Mouse (Mus musculus) kidney, adult 9 months (tissue): ENCODE measurements at regions not wholly inside any gene's neighbourhood (a gene's known extent, or its start where the extent isn't known, plus 50 kb on each side); places are given as distances from the start of the nearest gene placed in this dataset.
A peak's percentile ranks its signal among the peaks of the same experiment; 100 is the strongest.

Experiments
- DNase-seq: peaks from one replicate; pipeline ENCODE4 v3.0.0; 2022

DNA sequence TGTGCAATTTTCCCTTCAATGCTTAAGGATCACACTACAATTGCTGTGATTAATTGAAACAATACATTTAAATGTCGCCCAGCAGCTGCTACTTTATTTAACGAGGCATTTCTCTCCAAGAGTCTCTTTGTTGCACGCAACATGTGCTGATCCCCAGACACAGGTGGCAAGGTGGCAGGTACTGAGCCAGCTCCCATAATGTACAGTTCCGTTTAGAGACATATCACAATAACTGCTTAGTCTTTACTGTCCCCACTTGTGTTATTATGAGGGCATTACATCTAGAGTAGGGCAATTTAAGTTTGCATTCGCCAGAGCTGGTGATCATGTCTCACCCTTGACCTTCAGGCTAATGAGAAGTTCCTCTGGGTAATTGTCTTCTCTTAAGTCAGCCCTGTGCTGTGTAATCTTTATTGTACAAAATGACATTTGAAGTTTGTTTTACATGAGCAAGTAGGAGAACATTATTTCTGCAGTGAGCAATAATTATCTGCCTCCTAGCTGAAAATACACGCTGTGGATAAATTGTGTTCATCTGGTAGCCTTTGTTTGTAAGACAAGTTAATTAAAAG lies 1005.7 kb upstream of the Nudt12 start:
- no peak for DNase-seq

DNA sequence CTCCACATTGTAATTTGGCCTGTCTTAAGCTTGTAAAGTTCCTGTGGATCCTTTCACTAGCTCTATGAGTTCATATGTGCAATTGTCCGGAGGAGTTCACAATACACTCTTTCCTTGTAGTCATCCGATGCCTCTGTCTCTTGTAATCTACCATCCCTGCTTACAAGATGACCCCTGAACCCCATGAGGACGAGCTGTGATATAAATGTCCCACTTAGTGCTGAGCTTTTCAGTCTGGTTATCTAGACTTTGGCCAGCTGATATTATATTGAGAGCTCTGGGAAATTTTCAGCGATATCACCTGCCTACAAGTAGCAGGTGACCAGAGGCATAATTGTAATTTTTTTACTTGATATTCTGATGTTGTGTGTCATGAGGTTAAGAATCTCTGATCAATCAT lies 984.8 kb upstream of the Nudt12 start:
- no peak for DNase-seq

DNA sequence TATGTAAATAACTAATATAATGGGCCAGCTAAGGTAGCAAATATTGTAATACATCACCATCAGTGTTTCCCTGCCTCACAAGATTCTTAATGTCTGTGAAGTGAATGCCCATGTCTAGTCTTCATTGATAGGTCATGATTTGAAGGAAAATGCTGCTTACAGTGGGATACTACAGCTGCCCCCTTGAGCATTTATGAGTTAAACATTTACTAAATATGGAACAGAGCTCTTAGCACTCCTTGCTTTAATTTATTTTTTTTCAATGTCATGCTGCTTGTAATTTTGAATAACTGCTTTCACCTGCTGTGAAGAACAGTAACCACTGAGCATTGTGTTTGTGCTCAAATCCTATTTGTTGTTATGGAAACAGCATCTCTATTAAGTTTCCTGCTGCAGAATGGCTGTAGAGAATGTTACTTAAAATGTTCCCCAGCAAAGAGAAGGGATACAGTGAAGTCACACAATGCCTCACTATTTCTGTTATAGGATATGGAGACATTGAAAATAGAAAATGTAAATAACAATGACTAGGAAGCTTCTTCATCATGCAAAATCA lies 966.2 kb upstream of the Nudt12 start:
- DNase-seq, result no peak

DNA sequence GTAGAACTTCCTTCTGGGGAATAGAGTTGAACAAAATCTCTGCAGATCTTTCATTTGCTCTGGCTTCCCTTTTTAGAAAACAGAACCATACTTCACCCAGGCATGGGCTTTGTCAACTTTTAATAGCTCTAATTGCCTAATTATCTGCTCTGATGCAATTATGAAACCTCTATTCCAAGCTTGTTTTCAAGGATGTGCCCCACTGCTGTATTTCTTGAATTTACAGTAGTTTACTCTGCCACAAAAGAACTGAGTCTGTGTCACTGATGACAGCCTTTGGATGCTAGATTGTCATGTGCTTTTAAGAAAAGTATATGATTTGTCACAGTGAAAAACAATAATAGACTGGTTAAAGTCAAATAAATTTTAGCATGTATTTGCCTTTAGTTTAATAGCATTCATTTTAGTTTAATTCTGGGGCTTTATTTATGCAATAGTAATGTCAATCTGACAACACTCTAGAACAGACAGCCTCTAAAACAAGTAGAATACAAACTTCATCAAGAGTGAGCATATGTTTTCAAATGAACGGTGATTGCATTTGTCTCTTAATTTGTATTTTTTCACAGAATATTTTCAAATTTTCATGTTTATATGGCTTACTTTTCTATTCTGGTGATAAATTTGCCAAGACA lies 964.1 kb upstream of the Nudt12 start:
- DNase-seq, result no peak

DNA sequence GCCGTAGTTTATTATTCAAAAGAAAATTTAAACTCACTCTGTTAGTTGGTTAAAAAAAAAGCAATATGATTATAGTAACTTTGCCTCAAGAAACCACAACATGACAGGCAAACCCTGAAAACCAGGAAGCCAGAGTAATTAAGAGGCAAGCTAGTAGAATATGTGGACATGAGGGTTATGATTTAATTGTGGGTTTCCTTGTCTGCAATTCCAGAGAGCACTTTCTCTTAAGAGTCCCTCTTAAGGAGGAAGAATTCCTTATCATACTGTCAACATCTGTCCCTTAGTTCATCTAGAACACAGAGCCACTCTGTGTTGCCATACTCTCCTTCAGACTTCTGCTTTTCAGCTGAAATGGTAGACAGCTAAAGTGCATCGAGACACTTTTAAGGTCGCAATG lies 954.2 kb upstream of the Nudt12 start:
- no peak for DNase-seq

DNA sequence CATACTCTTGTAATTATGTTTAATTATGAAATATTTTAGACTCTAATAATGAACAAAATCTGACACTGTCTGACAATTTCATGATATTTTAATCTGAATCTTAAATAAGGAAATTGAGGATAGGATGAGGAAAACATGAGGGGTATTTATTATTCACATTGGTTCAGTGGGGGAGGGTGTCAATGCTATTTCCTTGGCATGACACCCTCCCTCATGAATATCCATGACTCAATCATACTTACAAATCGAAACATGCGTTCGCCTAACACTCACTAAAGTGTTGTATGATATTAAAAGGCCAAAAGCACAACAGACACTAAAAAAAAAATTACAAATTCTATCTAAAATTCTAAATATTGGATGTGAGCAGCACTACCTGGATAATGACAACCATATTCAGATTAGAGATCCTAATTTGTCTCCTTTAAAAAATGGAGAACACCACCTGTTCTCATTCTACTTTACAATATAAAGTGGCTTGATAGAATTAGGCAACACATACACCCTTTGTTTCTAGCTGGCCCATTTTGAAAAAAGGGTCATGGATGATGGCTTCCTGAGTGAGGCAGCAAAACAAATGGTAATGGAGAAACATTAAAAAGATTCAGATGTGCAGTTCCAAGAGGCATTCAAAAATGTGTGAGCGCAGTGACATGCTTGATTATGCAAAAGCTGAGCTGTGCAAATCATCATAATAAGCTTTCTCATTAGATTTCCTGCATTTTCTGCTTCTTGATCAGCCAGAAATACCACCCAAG lies 942.3 kb upstream of the Nudt12 start:
- no peak for DNase-seq

DNA sequence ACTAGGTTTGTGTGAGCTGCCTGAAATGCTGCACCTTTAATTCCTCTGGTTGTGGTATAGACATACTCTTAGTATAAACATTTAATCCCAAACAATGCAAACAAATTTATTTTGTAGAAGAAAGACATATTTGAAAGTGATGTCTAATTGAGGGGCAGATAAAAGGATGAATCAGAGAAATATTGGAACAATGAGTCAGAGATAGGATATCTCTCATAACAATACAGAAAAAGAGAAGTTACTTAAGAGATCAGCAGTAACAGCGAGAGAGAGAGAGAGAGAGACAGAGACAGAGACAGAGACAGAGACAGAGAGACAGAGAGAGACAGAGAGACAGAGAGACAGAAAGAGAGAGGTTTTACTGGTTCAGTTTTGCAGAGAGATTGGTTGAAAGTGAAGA lies 933.3 kb upstream of the Nudt12 start:
- DNase-seq, result no peak

DNA sequence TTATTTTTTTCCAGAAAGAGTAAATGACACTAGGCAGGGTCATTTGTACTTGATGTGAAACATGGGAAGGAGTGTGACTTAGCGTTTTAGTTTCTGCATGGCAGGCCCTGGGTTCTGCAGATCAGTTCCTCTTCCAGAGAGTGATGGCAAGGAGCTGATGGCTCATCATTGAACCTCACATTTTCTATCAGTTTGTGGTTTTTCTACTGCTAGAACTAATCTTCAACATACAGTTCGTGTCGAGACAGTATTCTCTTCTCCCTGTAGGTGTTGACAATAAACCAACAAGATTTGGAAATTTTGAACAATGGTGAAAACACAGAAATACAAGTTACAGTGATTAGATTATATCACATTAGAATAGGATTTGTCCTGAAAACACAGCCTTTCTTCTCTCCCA lies 891.2 kb upstream of the Nudt12 start:
- no peak for DNase-seq

DNA sequence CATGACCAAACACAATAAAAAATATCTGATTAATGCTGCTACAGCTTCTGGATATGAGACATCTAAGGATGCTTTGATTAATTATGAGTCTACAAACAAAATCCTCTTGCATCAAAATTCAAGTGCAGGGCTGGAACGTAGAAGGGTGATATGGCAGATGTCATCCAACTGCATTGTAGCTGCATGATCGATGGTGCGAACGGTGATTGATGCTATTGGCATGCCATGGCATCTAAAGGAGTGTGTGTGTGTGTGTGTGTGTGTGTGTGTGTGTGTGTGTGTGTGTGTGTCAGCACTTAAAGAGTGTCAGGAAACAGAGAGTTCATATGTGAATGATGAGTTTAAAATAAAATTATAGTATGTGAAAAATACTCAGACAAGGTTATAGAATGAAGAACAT lies 864.6 kb upstream of the Nudt12 start:
- no peak for DNase-seq

DNA sequence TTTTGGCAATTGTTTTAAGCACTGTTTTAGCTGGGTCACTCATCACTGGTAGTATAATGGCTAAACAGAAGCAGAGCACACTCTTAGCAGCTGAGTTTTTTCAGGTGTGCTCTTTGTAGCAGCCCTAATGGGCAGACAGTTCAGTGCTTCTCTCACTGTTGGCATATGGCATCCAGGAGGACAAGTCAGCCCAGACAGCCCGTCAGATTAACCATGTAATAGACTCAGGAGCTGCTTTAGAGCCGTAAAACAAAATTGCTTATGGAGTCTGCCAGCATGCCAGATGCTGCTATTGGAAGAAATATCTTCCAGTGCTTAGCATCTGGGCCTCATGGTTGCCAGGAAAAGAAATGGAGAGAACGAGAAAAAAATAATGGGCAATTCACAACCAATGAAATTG lies 835.7 kb upstream of the Nudt12 start:
- no peak for DNase-seq

DNA sequence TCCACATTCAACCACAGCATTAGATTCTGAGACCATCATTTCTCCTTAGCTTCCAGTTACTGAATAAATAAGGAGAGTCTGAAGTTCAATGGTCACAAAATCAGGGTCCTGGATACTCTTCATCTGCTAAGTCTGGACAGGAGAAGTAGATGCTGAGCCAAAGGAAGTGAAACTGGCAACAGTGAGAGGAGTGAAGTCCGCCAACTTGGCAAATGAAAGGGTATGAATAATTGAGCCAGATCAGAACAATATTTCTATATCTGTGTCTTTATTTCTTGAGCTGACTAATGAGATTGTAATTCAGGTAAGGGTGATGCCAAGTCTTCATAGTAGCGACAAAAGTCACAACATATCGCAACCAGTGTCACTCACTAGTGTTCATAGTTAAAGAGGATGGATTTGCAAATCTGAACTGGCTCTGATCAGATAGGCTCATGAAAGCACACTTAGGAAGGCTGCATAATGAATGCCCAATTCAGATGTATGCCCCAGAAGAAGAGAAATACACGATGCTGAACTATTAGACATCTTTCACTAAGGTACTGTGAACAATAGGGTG lies 832.2 kb upstream of the Nudt12 start:
- peak; percentile 48 for DNase-seq

DNA sequence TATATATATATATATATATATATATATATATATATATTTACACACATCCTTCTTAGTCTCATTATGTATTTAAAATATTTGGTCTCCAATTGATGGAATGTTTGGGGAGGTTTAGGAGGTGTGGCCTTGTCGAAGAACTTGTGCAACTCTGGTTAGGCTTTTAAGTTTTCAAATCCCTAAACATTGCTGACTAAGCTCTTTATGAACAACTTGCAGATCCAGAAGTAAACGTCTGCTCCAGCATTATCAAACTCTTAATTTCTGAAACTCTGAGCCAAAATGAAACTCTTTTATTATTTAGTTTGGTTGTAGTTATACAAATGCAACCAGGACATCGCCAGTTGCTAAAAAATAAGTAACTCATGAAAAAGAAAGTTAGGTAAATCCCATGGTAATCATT lies 792.7 kb upstream of the Nudt12 start:
- DNase-seq, result no peak

DNA sequence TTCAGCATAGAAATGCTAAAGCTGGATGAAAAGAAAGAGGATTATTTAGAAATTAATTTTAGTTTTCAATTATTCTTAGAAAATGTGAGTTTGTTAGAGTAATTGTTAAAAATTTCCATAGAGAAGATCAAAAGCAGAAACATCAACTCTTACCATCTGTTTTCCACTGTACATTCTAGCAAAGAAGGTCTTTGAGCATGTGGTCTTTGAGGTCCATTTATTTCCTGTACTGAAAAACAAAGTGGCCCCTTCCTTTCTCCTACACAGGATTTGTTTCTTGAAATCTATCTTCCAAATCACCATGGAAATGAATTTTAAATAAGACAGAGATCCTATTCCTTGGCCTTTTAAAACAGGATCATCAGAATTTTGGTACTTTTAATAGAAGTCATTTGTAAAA lies 780.3 kb upstream of the Nudt12 start:
- no peak for DNase-seq

DNA sequence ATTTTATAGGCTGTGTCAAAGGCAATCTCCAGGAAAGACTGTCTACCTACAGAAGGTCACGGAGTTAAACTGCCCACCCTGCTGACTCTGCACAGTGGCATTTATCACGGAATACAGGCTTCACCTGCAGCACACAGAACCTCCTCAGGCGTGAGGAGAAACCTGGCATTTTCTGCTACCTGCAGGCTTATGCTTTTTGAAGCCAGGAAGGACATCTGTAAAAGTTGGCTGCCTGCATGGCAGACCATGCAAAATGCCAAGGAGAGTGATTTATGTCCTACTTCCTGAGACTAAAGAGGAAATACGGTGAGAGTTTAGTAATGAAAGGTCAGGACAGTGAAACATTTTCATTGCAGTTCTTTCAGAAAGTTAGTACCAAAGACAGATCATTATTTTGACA lies 779.6 kb upstream of the Nudt12 start:
- no peak for DNase-seq

DNA sequence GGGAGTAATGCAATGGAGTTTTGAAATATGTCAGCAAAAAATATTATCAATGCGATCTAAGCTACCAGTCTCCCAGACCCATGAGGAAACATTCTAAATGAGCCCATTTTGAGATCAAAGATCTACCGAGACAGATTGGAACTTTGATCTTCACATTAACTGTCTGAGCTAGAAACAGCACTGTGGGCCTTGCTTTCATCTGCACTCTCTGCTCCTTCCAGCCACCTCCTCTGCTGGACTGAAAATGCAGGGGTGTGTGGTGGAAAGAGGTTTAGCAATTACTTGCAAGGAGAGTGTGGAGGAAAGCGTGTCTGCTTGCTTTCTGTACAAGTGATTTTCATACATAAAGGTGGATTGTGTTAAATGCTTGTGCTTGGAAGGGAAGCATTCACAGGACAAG lies 760.9 kb upstream of the Nudt12 start:
- DNase-seq, result no peak

DNA sequence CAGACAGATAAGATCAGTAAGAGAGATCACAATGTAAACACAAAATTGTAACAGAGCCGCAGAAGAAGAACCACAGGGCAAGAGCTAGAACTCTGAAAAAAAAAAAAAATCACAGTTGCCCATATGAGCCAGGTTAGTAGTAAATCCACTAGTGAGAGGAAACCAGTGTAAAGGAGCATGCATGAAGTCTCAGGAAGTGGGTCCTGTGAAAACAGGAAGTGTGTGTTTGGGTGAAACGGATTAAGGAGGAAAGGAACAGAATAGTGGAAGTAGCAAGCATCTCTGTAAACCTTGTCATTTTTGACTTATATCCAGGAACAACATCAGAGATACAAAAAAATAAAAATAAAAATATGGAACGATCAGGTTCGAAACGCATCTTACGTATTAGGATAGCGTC lies 753.4 kb upstream of the Nudt12 start:
- no peak for DNase-seq

DNA sequence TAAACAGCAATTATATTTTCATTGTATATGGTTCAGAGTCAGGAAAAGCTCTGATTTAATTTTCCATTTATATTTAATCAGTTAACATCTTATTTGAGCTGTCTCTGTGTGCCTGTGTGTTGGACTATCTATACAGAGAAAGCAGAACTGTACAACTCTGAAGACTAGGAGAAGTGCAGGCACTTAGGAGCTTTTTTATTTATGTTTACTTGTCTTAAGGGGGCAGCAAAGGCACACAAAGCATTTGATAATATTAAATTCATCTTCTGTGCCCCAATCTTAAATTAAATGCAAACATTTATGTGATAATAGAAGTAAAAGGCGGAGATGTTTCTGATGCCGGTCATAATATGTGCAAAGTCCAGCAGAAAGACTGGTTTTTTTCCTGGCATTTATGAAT lies 751.3 kb upstream of the Nudt12 start:
- DNase-seq, result no peak

DNA sequence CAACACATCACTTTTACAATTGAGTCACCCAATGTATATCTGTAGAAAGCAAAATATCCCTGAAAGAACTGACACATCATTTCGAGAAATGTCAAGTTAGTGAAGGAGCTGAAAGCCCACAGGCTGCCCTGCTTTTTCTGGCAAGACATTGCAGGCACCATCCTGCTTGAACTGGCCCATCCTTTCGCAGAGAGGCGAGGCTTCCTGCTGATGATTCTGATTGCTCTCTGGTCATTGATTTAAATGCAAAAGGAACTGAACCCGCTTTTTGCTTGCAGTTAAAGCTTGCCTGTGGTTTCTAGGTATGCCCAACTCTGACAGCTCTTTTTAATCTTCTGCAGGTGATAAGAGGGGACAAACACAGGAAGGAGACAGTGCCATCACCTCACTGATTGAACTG lies 748.9 kb upstream of the Nudt12 start:
- DNase-seq, result no peak

DNA sequence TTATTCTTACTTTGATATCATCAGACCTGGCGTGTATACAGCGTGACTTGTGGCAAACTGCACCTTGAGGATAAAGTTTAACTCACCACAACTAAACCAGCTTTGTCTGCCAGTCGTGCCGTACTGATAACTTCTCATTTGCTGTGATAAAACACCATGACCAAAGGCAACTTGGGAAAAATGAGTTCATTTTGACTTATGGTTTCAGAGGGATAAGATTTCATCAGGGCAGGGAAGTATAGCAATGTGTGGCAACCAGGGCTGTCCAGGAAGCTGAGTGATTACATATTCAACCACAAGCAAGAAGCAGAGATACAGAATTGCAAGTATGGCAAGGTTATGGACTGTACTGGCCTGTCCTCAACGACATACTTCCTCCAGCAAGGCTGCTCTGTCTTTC lies 747.7 kb upstream of the Nudt12 start:
- no peak for DNase-seq

DNA sequence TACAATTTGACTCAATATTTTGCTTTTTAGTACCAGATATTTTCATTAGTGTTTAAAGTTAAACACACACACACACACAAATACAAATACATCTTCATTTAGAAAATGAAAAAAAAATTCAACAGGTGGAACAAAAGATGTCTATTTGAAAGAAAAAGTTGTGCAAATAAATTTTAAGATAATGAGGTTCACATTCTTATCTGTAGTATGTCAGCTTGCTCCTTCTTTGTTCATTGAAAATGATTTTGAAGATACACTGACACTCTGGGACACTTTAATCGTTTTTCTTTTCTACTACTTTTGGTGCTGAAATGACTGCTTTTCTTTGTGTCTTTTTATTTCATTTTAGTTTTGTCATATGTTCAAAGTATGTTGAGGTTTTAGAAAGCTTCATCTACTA lies 732.9 kb upstream of the Nudt12 start:
- no peak for DNase-seq
